Mouse (Mus musculus) WW6 (cell line): Measurements from ENCODE around the gene Dolpp1.

ENCODE experiments used
- DNase-seq: peaks from one replicate; pipeline ENCODE4 v3.0.0-alpha.2; 2013; ENCODE audit warnings: low read depth, low spot score

The Dolpp1 gene

GRCm38 (mm10) chr2:30392114-30392576 is at the start of gene Dolpp1:
Gene Dolpp1 (plus strand): TSS chr2:30392254.
- peak; percentile 98 for DNase-seq

- no peak for DNase-seq
These were observed 49.5 kb upstream of the Dolpp1 start for GRCm38 (mm10) chr2:30342544-30342943.

DNA sequence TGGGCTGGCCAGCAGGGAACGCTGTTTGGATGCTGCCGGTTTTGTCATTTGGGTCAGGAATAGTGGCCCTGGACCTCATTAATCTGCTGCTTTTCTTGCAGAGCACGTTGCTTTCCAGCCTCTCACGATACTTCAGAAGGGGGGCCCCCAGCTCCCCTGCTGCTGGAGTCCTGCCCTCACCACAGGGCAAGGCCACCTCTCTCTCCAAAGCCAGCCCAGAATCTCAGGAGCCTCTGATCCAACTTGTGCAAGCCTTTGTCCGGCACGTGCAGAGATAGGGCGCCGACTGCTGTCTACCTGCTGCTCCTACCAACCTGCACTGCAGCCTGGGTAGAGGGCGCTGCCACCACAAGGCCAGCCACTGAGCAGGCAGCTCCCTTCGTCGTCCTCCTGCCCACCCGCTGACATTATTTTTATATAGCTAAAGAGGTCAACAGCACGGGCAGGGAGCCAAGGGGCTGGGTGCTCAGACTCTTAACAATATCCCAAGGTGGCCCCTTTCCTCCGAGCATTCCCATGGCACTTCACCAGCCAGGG is 48.4 kb upstream of the Dolpp1 start:
- DNase-seq: no peak

GRCm38 (mm10) chr2:30345971-30346676 is 45.9 kb upstream of the Dolpp1 start:
- no peak for DNase-seq

DNA sequence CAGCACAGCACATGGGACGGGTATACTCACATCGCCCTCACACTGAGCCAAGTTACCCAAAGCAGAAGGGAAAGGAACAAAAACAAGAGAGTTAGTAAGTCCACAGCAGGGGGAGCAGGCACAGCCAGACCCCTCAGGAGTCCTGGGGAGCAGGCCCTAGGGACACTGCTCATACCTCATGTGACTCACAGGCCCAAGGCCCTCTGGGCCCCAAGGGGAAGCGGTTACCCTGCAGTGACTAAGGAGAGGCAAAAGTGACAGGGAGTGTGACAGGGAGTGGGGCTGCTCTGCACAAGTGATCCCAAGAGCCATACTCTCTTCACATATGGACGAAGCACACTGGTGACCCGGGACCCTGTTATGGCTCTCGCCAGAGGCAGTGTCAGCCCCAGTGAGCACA is 42.9 kb upstream of the Dolpp1 start:
- no peak for DNase-seq

- no peak for DNase-seq
These were observed 40.9 kb upstream of the Dolpp1 start for GRCm38 (mm10) chr2:30351149-30351548.

- DNase-seq: no peak
These were observed 36.2 kb upstream of the Dolpp1 start for GRCm38 (mm10) chr2:30355861-30356260.

DNA sequence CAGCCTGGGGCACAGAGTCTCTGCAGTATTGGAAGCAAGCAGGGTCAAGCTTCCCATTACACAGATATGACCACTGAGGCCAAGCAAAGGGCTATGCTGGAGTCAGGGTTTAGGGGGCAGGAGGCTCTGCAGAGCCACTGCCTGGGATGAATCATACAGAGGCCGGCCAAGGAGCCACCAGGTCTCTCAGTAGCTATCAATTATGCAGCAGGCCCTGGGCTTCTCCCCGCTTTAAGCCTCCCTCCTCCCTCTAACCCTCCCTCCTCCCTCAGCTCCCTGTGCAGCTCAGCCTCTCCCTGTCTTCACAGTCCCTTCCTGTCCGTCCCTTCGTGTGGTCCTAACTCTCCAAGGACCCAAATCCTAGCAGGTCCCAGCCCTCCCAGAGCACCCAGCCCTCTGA is 35.8 kb upstream of the Dolpp1 start:
- DNase-seq: no peak

DNA sequence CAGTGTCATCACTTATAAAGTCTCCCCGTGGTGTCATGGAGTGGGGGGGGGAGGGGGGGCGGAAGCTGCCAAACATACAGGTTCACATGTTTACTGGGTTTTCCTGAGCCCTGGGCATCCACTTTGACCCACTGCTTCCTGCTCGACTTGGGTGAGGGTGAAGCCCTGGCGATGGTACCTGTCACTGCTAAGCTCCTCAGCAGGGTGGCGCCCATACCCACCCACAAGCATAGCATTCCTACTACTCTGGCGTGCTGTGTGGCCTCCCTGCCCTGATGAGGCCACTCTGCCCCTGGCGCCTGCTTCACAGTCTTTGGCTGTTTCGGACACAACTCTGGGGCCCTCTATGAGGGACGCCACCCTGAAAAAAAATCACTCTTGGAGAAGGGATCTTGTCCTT is 35.1 kb upstream of the Dolpp1 start:
- DNase-seq: no peak

DNA sequence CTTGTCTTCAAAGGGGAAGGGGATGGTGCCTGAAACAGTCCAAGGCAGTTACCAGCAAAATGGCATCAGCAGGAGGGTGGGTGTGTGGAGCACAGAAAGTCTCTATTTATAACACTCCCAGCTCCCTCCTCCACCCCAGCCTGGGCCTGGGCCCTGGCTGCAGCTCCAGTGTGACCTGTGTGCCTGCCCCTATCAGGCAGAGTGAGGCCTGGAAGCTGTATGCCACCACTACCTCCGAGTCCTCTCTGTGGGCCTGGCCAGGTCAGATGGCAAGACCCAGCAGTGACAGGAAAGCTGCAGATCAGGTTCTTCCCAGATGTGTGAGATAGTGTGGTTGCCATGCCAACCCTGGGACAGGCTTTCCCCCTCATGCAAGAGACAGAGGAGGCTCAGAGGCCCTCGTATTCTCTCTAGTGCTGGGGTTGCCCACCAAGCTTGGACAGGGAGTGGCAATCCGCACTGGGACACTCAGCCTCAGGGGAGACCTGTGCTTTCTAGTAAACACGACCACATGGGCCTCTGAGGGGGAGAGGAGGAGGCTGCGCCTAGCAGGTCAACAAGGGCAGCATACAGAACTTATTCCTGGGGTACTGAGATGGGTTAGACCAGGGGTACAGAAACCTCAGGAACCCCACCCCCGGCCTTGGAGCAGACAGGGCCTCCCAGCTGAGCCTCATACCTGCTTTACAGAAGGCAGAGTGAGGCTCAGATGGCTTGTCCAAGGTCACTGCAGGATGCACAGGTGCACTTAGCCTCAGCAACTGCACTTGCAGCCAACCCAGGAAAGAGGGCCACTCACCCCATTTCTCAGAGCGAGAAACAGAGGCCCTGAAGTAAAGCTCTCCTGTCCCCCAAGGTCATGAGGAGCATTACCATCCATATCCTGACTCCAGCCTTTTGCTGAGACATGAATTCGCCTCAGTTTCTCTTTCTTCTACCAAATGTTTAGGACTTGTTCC is 34.2 kb upstream of the Dolpp1 start:
- DNase-seq: no peak

- DNase-seq: no peak
These were observed 33.2 kb upstream of the Dolpp1 start, which contains the start of gene Sh3glb2 for GRCm38 (mm10) chr2:30358533-30359531. Gene Sh3glb2 (minus strand): TSS chr2:30359337.

DNA sequence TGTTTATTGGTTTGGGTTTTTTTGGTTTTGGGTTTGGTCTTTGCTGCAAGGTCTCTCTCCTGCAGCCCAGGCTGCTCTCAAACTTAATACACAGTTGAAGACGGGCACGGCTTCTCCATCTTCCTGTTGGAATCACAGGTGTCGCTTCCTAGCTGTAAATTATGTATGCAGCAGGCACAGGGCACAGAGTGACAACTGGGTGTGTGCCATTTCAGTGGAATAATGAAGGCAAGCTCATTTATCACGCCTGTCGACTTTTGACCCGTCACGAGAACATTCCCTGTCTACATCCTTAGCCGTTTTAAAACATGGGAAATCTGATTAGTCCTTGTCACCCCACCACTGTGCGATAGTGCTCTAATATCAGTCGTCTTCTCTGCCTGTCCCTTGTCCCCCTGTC is 31.4 kb upstream of the Dolpp1 start:
- DNase-seq: no peak

DNA sequence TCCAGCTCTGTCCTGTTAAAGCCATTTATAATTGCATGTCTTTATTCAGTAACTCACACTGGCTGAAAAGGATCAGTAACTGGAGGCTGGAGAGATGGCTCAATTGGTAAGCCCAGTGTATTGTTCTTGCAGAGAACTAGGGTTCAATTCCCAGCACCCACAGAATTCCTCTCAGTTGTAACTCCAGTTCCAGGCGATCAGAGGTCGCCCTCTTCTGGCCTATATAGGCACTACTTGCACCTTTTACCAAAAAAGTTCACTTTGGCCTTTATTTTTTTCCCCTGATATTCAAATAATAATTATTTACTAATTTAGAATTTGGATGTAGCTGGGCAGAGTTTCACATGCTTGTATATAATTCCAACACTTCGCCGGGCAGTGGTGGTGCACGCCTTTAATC is 29.2 kb upstream of the Dolpp1 start:
- DNase-seq: no peak

DNA sequence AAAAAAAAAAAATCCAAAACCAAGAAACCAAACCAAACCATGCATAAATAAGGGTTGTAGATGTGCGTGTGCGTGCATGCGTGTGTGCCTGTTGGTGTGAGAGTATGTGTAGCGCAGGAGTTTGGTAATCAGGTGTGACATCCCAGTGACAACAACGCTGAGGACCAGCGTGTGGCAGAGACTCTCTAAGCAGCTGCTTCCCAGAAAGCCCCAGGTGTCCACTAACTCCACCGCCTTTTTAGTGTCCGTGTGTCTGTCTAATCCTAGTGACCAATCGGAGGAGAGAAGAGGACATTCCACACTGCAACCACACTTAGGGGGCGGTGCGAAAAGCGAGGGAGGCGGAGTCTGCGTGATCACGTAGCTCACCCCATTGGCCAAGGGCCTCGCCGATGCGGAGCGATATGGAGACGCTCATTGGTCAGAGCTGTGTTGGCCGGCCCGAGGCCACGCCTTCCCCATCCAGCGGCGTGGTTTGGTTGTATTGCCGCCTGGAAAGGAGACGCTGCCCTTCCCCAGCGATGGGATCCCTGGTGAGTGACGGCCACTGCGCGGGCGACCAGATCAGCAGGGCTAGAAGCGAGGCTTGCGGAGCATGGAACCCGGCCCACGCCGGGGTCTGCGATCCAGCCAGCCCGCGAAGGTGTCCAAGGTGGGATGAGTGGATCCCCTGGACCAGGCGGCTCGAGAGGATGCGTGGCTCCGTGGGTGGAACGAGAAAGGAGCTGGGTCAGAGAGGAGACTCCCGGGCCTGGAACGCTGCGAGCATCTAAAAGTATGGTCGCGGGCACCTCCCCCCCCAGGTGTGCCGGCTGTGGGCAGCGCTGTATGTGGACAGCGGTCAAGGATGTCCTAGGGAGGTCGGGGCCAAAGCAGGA is 28.0 kb upstream of the Dolpp1 start, which contains the start of gene Miga2:
TSS of gene Miga2 (plus strand) at position 461 of the 878 bp plus-strand sequence.
- peak; percentile 98 for DNase-seq

DNA sequence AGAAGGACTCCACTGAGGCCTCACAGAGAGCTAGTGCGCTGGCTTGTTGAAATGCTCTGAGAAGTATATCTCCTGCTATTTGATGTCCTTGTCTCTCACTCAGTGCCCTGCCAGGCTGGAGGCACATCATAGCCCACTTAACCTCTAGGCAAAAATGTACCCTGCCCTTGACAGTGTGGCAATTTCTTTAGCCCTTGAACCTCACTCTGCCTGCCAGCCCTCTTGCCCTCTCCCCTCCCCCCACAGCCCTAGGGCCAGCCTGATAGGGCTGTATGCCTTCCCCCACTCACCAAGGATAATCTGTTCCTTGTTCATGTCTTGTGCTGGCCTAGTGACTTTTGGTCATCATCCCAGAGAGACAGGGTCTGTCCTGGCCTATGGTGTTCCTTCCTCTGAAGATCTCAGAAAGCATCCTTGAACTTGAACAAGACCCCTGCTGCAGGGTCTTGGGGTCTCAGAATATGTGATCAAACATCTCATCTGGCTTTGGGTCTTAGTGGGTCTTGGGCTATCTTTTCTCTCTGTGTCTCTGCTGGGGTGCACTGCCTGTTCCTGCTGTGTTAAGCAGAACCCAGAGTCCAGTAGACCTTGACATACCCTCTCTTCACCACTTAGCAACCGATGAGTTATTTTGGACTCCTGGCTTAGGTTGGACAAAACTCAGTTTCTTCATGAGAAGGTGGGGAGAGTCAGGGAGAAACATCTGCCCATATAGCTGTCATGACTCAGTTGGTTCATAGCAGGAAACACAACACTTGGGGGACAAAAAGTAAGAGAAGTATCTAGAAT is 26.6 kb upstream of the Dolpp1 start:
- no peak for DNase-seq

DNA sequence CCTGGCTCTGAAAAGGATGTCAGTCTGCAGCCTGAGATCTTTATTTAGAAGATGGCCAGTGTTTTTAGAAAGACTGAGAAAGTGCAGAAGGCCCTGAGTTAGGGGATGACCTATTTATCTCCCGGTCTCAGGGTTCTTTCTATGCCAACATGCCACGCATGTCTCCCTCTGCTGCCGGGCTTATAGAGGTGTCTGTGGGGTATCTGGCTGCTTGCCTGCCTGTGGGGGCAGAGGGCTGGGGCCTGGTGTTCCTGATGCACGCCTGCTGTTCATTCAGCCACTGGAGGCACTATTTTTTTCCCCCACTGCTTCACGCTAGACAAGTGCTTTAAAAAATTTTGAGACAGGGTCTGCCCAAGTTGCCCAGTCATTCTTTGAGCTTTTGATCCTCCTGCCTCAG is 25.9 kb upstream of the Dolpp1 start:
- no peak for DNase-seq

- no peak for DNase-seq
These were observed 20.5 kb upstream of the Dolpp1 start for GRCm38 (mm10) chr2:30371544-30371943.

GRCm38 (mm10) chr2:30372726-30373125 is 19.3 kb upstream of the Dolpp1 start:
- DNase-seq: no peak

DNA sequence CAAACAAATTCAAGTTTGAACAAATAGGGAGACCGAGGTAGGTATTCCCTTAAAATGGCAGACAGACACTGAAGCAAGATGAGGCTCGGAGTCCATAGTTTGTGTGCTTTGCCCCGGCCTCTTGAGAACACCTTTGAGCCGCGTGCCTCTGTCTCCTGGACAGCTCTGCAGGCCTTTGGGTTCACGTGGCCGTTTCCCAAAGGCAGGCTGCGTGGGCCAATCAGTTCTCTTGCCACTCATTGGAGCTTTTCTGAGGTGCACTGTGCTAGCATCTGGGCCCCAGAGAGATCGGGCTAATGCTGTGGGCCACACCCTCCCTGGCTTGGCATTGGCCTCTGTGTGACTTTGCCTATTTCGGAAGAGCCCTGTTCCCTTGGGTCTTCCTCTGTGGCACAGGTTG is 16.2 kb upstream of the Dolpp1 start:
- no peak for DNase-seq
